ENCODE assay signal across 8 mouse cellular contexts in genomic region chr7:27224877-27225575, GRCm38 (mm10). TPM values are rescaled to one million over a fixed set of nuclear protein-coding genes. Genes with fewer than 3 reads are reported as not detected.
A peak's percentile ranks its signal among the peaks of the same experiment; 100 is the strongest.
DNase-seq lines count a peak whose midpoint lies in the region; ATAC-seq and TF ChIP-seq lines count a peak whose summit lies in the region.

No protein-coding gene starts in this region.

- no peak for TF ChIP-seq CTCF in hindbrain, postnatal 0 days (IDR thresholded peaks at IDR 0.05; ENCODE audit: low read depth)

- H3K4me1 ChIP-seq in forebrain, embryonic 15.5 days, result peaks cover 52% of the 10 kb centered on the region
- peaks cover 35% of the 10 kb centered on the region for H3K4me1 ChIP-seq in hindbrain, postnatal 0 days (ENCODE audit: insufficient read depth, low read length)
- peaks cover 46% of the 10 kb centered on the region for H3K4me1 ChIP-seq in midbrain, embryonic 14.5 days (ENCODE audit: control insufficient read depth, insufficient read depth, low read length)

- H3K4me3 ChIP-seq in forebrain, embryonic 15.5 days, result peak overlapping the region; percentile 86
- peak overlapping the region; percentile 92 for H3K4me3 ChIP-seq in hindbrain, postnatal 0 days (ENCODE audit: low read length)
- peak overlapping the region; percentile 55; the same call in 1 of the 2 replicates for H3K4me3 ChIP-seq in midbrain, embryonic 14.5 days (replicated peaks; ENCODE audit: low read depth, low read length)

- peak; percentile 47 for DNase-seq in layer of hippocampus, adult 11-12 months (ENCODE audit: low spot score)
- DNase-seq in layer of hippocampus, postnatal 14 days (ENCODE audit: low spot score in 2 of 2), result no peak
- peak; percentile 61 for DNase-seq in adrenal gland, postnatal 10 days
- DNase-seq in hindbrain, postnatal 0 days (ENCODE audit: low spot score), result no peak
- DNase-seq in midbrain, embryonic 14.5 days, result peak; percentile 5
- DNase-seq in thymus, postnatal 0 days (ENCODE audit: low spot score), result no peak

- WGBS in forebrain, embryonic 15.5 days, result 67% methylated on average over 11 of the region's 11 CpGs
- 60% methylated on average over 11 of the region's 11 CpGs for WGBS in hindbrain, postnatal 0 days
- WGBS in midbrain, embryonic 14.5 days, result 81% methylated on average over 11 of the region's 11 CpGs

- peak overlapping the region; percentile 77 for H3K4me2 ChIP-seq in forebrain, embryonic 15.5 days (replicated peaks)
- peak overlapping the region; percentile 78 for H3K4me2 ChIP-seq in hindbrain, postnatal 0 days (ENCODE audit: low read depth, low read length)
- peak overlapping the region; percentile 93 for H3K4me2 ChIP-seq in midbrain, embryonic 14.5 days (ENCODE audit: low read length)

- no peaks in the 10 kb centered on the region for H3K27me3 ChIP-seq in forebrain, embryonic 15.5 days
- H3K27me3 ChIP-seq in hindbrain, postnatal 0 days (ENCODE audit: insufficient read depth, low read length), result no peaks in the 10 kb centered on the region
- H3K27me3 ChIP-seq in midbrain, embryonic 14.5 days (ENCODE audit: control insufficient read depth, insufficient read depth, low read length), result no peaks in the 10 kb centered on the region

- peak overlapping the region; percentile 92 for H3K9ac ChIP-seq in forebrain, embryonic 15.5 days (replicated peaks)
- H3K9ac ChIP-seq in hindbrain, postnatal 0 days (replicated peaks; ENCODE audit: low read length), result peak overlapping the region; percentile 30
- peak overlapping the region; percentile 76 for H3K9ac ChIP-seq in midbrain, embryonic 14.5 days (replicated peaks; ENCODE audit: low read length)

- ATAC-seq in forebrain, embryonic 15.5 days (replicated peaks), result no peak
- no peak for ATAC-seq in hindbrain, postnatal 0 days
- no peak for ATAC-seq in midbrain, embryonic 14.5 days (ENCODE audit: low FRiP score, low TSS enrichment)
- ATAC-seq in megakaryocyte-erythroid progenitor cell, adult 5-6 weeks (replicated peaks; ENCODE audit: low FRiP score, low TSS enrichment, poor library complexity, severe bottlenecking), result no peak

- H3K27ac ChIP-seq in forebrain, embryonic 15.5 days (replicated peaks), result no peak overlapping the region
- no peak overlapping the region for H3K27ac ChIP-seq in hindbrain, postnatal 0 days
- no peak overlapping the region for H3K27ac ChIP-seq in midbrain, embryonic 14.5 days (replicated peaks; ENCODE audit: low read depth, low read length)

- H3K9me3 ChIP-seq in forebrain, embryonic 15.5 days, result no peaks in the 10 kb centered on the region
- no peaks in the 10 kb centered on the region for H3K9me3 ChIP-seq in hindbrain, postnatal 0 days (ENCODE audit: low read length)
- no peaks in the 10 kb centered on the region for H3K9me3 ChIP-seq in midbrain, embryonic 14.5 days (ENCODE audit: control insufficient read depth, low read length)

- peaks cover 2% of the 10 kb centered on the region; the same call in 1 of the 2 replicates for H3K36me3 ChIP-seq in forebrain, embryonic 15.5 days
- no peaks in the 10 kb centered on the region for H3K36me3 ChIP-seq in hindbrain, postnatal 0 days (ENCODE audit: insufficient read depth, low read length)
- peaks cover 3% of the 10 kb centered on the region; the same call in 1 of the 2 replicates for H3K36me3 ChIP-seq in midbrain, embryonic 14.5 days (ENCODE audit: control insufficient read depth, insufficient read depth, low read length)

RNA-seq across cellular contexts. Expression of gene Itpkc, which starts 3.4 kb away (rescaled TPM):
- 1 to 10 TPM; 7.3 to 8.0 TPM for total RNA-seq in layer of hippocampus, postnatal 14 days (2021)
- total RNA-seq in adrenal gland, postnatal 10 days (2021), result 10 to 100 TPM in 1 of 2 experiments, 1 to 10 TPM in 1; 9.6 to 10.5 TPM
- 6.8 and 7.1 TPM in 2 replicates for polyA plus RNA-seq in forebrain, embryonic 15.5 days (2015; fragmentation: Nextera tagmentation; extraction: Ambion mirVana)
- 14.3 and 18.8 TPM in 2 replicates for total RNA-seq in hindbrain, postnatal 0 days (2014; rRNA removed)
- 3.3 and 4.0 TPM in 2 replicates for polyA plus RNA-seq in hindbrain, postnatal 0 days (2015; fragmentation: Nextera tagmentation; extraction: Ambion mirVana)
- polyA plus RNA-seq in midbrain, embryonic 14.5 days (2014; fragmentation: Nextera tagmentation; extraction: Ambion mirVana), result 7.3 and 7.4 TPM in 2 replicates
- 2.3 and 5.3 TPM in 2 replicates for total RNA-seq in megakaryocyte-erythroid progenitor cell, adult 5-6 weeks (2014; fragmentation: Nextera tagmentation)
- total RNA-seq in megakaryocyte-erythroid progenitor cell, adult 5-6 weeks (2017), result 3.3 and 5.9 TPM in 2 replicates
- polyA plus RNA-seq in thymus, postnatal 0 days (2015; fragmentation: Nextera tagmentation; extraction: Ambion mirVana), result 2.3 TPM in 2 replicates

RNA-seq across cellular contexts. Expression of gene Coq8b, which starts 7.8 kb away (rescaled TPM):
- total RNA-seq in layer of hippocampus, postnatal 14 days (2021), result 10 to 100 TPM; 27.1 to 30.9 TPM
- total RNA-seq in adrenal gland, postnatal 10 days (2021), result 10 to 100 TPM; 33.1 to 36.8 TPM
- 26.1 and 27.8 TPM in 2 replicates for polyA plus RNA-seq in forebrain, embryonic 15.5 days (2015; fragmentation: Nextera tagmentation; extraction: Ambion mirVana)
- total RNA-seq in hindbrain, postnatal 0 days (2014; rRNA removed), result 26.5 and 27.6 TPM in 2 replicates
- 16.7 and 20.4 TPM in 2 replicates for polyA plus RNA-seq in hindbrain, postnatal 0 days (2015; fragmentation: Nextera tagmentation; extraction: Ambion mirVana)
- 19.8 and 22.6 TPM in 2 replicates for polyA plus RNA-seq in midbrain, embryonic 14.5 days (2014; fragmentation: Nextera tagmentation; extraction: Ambion mirVana)
- 13.0 and 26.7 TPM in 2 replicates for total RNA-seq in megakaryocyte-erythroid progenitor cell, adult 5-6 weeks (2014; fragmentation: Nextera tagmentation)
- total RNA-seq in megakaryocyte-erythroid progenitor cell, adult 5-6 weeks (2017), result 8.2 and 10.7 TPM in 2 replicates
- 15.8 and 15.9 TPM in 2 replicates for polyA plus RNA-seq in thymus, postnatal 0 days (2015; fragmentation: Nextera tagmentation; extraction: Ambion mirVana)

RNA-seq across cellular contexts. Expression of gene Snrpa, which starts 29.0 kb away (rescaled TPM):
- total RNA-seq in layer of hippocampus, postnatal 14 days (2021), result 10 to 100 TPM; 83.8 to 84.1 TPM
- total RNA-seq in adrenal gland, postnatal 10 days (2021), result 10 to 100 TPM; 59.6 to 66.9 TPM
- 228 and 236 TPM in 2 replicates for polyA plus RNA-seq in forebrain, embryonic 15.5 days (2015; fragmentation: Nextera tagmentation; extraction: Ambion mirVana)
- total RNA-seq in hindbrain, postnatal 0 days (2014; rRNA removed), result 128 and 131 TPM in 2 replicates
- polyA plus RNA-seq in hindbrain, postnatal 0 days (2015; fragmentation: Nextera tagmentation; extraction: Ambion mirVana), result 142 and 147 TPM in 2 replicates
- 222 and 233 TPM in 2 replicates for polyA plus RNA-seq in midbrain, embryonic 14.5 days (2014; fragmentation: Nextera tagmentation; extraction: Ambion mirVana)
- 297 and 325 TPM in 2 replicates for total RNA-seq in megakaryocyte-erythroid progenitor cell, adult 5-6 weeks (2014; fragmentation: Nextera tagmentation)
- total RNA-seq in megakaryocyte-erythroid progenitor cell, adult 5-6 weeks (2017), result 90.7 and 109 TPM in 2 replicates
- 165 and 192 TPM in 2 replicates for polyA plus RNA-seq in thymus, postnatal 0 days (2015; fragmentation: Nextera tagmentation; extraction: Ambion mirVana)

RNA-seq across cellular contexts. Expression of gene BC024978, which starts 29.4 kb away (rescaled TPM):
- total RNA-seq in layer of hippocampus, postnatal 14 days (2021), result 10 to 100 TPM; 23.7 to 24.3 TPM
- total RNA-seq in adrenal gland, postnatal 10 days (2021), result 10 to 100 TPM; 16.1 to 18.1 TPM
- 3.6 and 3.9 TPM in 2 replicates for polyA plus RNA-seq in forebrain, embryonic 15.5 days (2015; fragmentation: Nextera tagmentation; extraction: Ambion mirVana)
- total RNA-seq in hindbrain, postnatal 0 days (2014; rRNA removed), result 5.5 and 6.1 TPM in 2 replicates
- polyA plus RNA-seq in hindbrain, postnatal 0 days (2015; fragmentation: Nextera tagmentation; extraction: Ambion mirVana), result 2.1 and 2.5 TPM in 2 replicates
- 3.6 and 4.0 TPM in 2 replicates for polyA plus RNA-seq in midbrain, embryonic 14.5 days (2014; fragmentation: Nextera tagmentation; extraction: Ambion mirVana)
- 6.9 and 7.0 TPM in 2 replicates for total RNA-seq in megakaryocyte-erythroid progenitor cell, adult 5-6 weeks (2014; fragmentation: Nextera tagmentation)
- total RNA-seq in megakaryocyte-erythroid progenitor cell, adult 5-6 weeks (2017), result 1.3 and 4.9 TPM in 2 replicates
- 2.5 and 4.0 TPM in 2 replicates for polyA plus RNA-seq in thymus, postnatal 0 days (2015; fragmentation: Nextera tagmentation; extraction: Ambion mirVana)

RNA-seq across cellular contexts. Expression of gene Numbl, which starts 33.2 kb away (rescaled TPM):
- 100 to 1,000 TPM; 144 to 148 TPM for total RNA-seq in layer of hippocampus, postnatal 14 days (2021)
- total RNA-seq in adrenal gland, postnatal 10 days (2021), result 10 to 100 TPM; 11.3 to 13.6 TPM
- polyA plus RNA-seq in forebrain, embryonic 15.5 days (2015; fragmentation: Nextera tagmentation; extraction: Ambion mirVana), result 47.2 and 49.0 TPM in 2 replicates
- 140 and 161 TPM in 2 replicates for total RNA-seq in hindbrain, postnatal 0 days (2014; rRNA removed)
- polyA plus RNA-seq in hindbrain, postnatal 0 days (2015; fragmentation: Nextera tagmentation; extraction: Ambion mirVana), result 55.9 and 59.5 TPM in 2 replicates
- polyA plus RNA-seq in midbrain, embryonic 14.5 days (2014; fragmentation: Nextera tagmentation; extraction: Ambion mirVana), result 33.7 and 50.1 TPM in 2 replicates
- total RNA-seq in megakaryocyte-erythroid progenitor cell, adult 5-6 weeks (2014; fragmentation: Nextera tagmentation), result 0.94 and 3.0 TPM in 2 replicates
- total RNA-seq in megakaryocyte-erythroid progenitor cell, adult 5-6 weeks (2017), result 0.38 and 0.66 TPM in 2 replicates
- 3.2 and 3.5 TPM in 2 replicates for polyA plus RNA-seq in thymus, postnatal 0 days (2015; fragmentation: Nextera tagmentation; extraction: Ambion mirVana)

Comparison
In these comparisons a context has a peak if more than half of its experiments do, and no peak if none do; other contexts are left out.
1. DNase-seq: peak in layer of hippocampus, adult 11-12 months (single experiment), adrenal gland, postnatal 10 days (single experiment) and midbrain, embryonic 14.5 days (single experiment); none in layer of hippocampus, postnatal 14 days (0 of 2), hindbrain, postnatal 0 days (single experiment) and thymus, postnatal 0 days (single experiment).
2. H3K9ac ChIP-seq: peak in every context shown above with its lines; median percentile 92 in forebrain, embryonic 15.5 days; 76 in midbrain, embryonic 14.5 days; 30 in hindbrain, postnatal 0 days.
3. Peak in every context shown above with its lines, with median percentiles within 50 percentile points of each other: H3K4me2 ChIP-seq and H3K4me3 ChIP-seq.